Mouse (Mus musculus) lung, postnatal 10 days (tissue): Measurements from ENCODE around the gene Vash1.

Experiments used
- DNase-seq: peaks from one replicate; pipeline ENCODE4 v3.0.0; 2021

The Vash1 gene

DNA sequence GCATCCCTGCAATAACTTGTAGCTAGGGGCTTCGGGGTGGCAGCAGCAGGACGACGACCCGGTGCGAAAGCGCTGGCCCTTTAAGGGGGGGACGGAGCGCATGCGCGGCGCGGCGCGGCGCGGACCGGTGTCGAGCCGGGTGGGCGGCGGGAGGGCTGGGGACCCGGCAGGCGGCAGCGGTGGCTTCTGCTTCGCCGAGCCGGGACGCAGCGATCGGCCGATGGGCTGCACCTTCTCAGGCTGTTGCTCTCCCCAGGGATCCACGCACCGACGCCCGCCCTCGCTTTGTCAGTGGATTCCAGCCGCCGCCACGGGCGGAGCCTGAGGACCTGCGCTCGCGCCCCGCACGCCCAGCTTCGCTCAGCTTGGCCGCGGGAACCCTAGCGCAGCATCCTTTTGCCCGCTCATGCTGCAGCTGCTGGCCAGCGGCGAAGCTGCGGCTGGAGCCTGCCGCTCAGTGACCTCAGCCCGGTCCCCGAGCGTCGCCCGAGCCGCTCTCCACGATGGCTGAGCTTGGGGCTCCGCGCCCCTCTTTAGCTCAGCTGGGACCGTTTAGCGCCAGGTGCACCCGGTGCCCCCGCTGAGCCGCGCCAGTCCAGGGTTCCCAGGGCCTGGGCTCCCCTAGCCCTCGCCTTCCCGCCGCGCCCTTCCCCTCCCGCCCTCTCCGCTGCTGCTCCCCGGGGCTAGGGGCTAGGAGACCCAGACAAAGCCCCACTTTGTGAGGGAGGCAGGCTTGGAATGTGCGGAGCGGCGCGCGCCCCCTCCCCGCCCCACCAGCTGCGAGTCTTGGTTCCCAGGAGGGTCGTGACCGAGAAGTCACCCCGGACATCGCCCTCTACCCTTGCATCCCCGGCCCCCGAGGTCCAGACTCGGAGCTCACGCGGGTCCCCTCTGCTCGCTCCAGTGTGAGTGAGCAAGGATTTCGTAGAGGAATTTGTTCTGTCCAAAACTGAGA lies at the start of gene Vash1:
Gene Vash1, plus strand, starts transcription at position 110 of the 955 bp plus-strand sequence.
- peak; percentile 73 for DNase-seq

GRCm38 (mm10) chr12:86628783-86629172 lies 49.7 kb upstream of the Vash1 start:
- DNase-seq: no peak

GRCm38 (mm10) chr12:86641763-86642162 lies 36.7 kb upstream of the Vash1 start:
- peak; percentile 38 for DNase-seq

- DNase-seq: no peak
These were observed 33.8 kb upstream of the Vash1 start for GRCm38 (mm10) chr12:86644512-86645273.

GRCm38 (mm10) chr12:86645494-86645893 lies 33.0 kb upstream of the Vash1 start:
- no peak for DNase-seq

DNA sequence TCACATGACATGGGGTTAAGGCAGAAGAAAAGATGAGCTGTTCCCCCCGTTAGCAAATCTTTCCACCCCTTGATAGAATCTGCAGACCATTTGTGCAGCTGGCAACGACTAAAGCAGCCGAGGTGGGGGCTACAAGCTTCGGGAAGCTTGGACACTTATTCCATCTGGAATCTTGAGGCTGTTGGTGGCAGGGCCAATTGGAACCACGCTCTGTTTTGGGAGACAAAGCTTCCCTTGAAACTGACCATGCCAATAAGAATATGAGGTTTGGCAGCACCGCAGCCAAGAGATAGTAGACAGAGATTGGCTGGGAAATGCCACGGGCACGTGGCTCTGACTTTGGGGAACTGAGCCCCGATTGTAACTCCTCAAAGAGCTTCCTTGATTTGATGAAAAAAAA lies 31.7 kb upstream of the Vash1 start:
- DNase-seq: peak; percentile 22

DNA sequence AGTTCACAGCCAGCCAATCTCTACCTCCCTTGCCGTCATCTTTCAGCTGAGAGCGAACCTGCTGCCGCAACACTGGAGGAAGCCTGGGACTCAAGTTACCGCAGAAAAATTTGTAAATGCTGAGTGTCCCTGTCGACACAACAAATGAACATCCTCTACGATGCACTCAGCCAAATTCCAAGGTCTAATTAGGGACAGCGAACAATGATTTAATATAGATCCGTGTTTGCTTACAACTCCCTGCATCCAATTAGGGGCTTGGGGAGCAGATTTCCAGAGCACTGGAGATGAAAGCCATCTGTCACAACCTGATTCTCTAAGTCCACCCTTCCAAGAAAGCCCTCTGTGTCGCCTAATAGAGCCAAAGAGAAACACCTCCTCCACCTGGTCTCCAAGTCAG lies 31.2 kb upstream of the Vash1 start:
- DNase-seq: no peak

GRCm38 (mm10) chr12:86647736-86648135 lies 30.8 kb upstream of the Vash1 start:
- DNase-seq: no peak

GRCm38 (mm10) chr12:86648489-86648888 lies 30.0 kb upstream of the Vash1 start:
- DNase-seq: no peak

GRCm38 (mm10) chr12:86651301-86651860 lies 27.1 kb upstream of the Vash1 start:
- no peak for DNase-seq

GRCm38 (mm10) chr12:86652570-86653041 lies 25.9 kb upstream of the Vash1 start:
- peak; percentile 96 for DNase-seq

GRCm38 (mm10) chr12:86659447-86659968 lies 19.0 kb upstream of the Vash1 start:
- DNase-seq: peak; percentile 16

DNA sequence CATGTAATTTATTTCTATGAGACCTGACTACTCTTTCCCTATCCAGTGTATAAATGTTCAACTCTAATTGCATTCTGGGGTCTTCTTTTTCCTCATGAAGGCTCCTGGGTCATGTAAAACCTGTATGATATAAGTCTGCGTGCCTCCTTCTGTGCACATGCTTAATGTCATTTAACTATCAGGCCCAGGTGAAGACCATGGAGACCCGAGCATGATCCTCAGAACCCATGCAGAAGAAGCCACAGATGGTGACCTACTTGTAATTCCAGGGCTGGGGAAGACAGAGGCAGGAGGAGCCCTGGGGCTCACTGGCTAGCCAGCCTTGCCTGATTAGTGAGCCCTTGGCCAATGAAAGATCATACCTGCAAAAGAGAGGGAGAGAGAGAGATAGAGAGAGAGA lies 18.0 kb upstream of the Vash1 start:
- no peak for DNase-seq

- no peak for DNase-seq
These were observed 12.8 kb upstream of the Vash1 start for GRCm38 (mm10) chr12:86665656-86666055.

DNA sequence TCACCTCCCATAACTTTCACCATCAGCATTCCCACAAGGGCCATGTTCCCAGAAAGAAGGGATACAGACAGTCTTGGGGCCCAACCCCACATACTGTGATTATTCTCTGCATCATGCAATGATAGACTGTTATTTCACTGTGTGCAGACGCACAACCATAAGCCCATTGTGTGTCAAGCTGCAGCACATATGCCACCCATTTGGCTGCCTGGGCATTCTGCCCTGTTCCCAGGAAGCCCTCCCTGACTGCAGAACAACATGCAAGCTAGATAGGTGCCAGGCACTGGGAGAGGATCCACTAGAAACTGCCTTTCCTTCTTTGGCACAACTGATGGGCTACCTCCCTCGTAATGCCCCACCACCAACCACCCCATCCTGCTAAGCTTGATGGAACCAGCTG lies 10.1 kb upstream of the Vash1 start:
- DNase-seq: no peak

DNA sequence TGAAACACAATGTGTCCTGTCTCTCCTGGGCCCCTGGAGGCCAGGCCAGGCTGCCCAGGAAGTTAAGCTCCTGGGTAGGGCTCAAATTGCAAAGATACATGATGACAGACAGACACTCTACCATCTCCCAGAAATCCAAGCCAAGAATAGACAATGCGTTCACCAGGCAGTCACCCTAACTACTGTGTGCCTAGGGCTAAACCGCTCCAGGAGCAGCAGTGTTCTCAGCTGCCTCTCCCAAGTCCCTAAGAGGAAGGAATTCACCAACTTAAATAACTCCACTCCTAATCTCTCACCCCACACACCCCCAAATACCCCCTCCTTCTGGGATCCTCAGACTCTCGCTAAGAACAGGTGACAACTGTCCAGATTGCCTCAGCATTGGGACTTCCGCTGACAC lies 6.4 kb upstream of the Vash1 start:
- DNase-seq: no peak

- no peak for DNase-seq
These were observed 6.0 kb upstream of the Vash1 start for GRCm38 (mm10) chr12:86672507-86672906.

DNA sequence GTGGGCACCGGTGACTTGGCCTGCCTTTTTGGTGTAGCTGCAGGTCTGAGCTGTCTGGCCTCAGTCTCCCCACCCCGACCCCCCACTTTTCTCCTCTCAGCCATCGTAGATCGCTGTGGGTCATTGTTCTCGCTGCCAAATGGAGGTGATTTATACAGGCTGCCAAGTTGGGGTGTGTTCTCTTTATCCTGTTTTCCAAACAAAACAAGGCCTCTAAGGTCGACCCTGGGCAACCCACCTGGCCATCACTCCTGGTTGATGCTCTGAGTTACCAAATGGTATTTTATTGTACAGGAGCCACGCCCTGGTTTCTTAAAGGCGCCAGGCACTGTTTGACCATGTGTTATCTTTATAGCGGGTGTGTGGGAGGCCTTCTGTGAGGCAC lies 1.0 kb downstream of the Vash1 start:
- no peak for DNase-seq

DNA sequence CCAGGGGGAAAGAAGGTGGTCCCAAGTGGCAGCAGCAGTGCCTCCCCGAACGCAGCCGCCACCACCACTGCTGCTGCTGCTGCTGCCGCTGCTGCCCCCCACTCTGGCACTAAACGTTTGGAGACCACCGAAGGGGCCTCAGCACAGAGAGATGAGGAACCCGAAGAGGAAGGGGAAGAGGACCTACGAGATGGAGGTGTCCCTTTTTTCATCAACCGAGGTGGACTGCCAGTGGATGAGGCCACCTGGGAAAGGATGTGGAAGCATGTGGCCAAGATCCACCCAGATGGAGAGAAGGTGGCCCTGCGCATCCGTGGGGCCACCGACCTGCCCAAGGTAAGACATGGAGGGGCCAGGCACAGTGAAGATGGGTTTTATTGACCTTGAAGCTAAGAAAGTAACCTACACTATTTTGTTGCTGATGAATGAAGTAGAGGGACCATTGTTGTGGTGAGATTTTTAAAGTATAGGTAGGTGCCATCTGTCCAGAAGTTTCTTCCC lies 1.5 kb downstream of the Vash1 start:
- DNase-seq: no peak

GRCm38 (mm10) chr12:86680591-86681193 lies 2.2 kb downstream of the Vash1 start:
- DNase-seq: no peak

- DNase-seq: no peak
These were observed 3.1 kb downstream of the Vash1 start for GRCm38 (mm10) chr12:86681626-86682025.

GRCm38 (mm10) chr12:86682178-86682577 lies 3.7 kb downstream of the Vash1 start:
- no peak for DNase-seq

- DNase-seq: no peak
These were observed 5.2 kb downstream of the Vash1 start for GRCm38 (mm10) chr12:86683698-86684097.
